Mouse (Mus musculus) myocyte (in vitro differentiated cells): Measurements from ENCODE around the gene Bbs9. TPM values are rescaled to one million over a fixed set of nuclear protein-coding genes. Genes with fewer than 3 reads are reported as not detected.

ENCODE experiments used
- H3K27me3 ChIP-seq: one replicate; pipeline ENCODE4 v1.6.1; 2011; ENCODE audit not compliant: control insufficient read depth, insufficient read depth, insufficient read length
- H3K36me3 ChIP-seq: one replicate; pipeline ENCODE4 v1.6.1; 2011; ENCODE audit not compliant: control insufficient read depth, insufficient read depth
- H3K4me2 ChIP-seq: one replicate; pipeline ENCODE4 v1.6.1; 2011; ENCODE audit warnings: low read depth, control low read depth
- H3K4me3 ChIP-seq: one replicate; pipeline ENCODE4 v1.5.1; 2011; ENCODE audit warnings: mild to moderate bottlenecking, control low read depth, moderate library complexity
- H3K79me2 ChIP-seq: one replicate; pipeline ENCODE4 v1.6.1; 2011; ENCODE audit not compliant: control insufficient read depth, insufficient read depth
- H3ac ChIP-seq: one replicate; pipeline ENCODE4 v1.6.1; 2011; ENCODE audit not compliant: control insufficient read depth, insufficient read length
- CEBPB ChIP-seq: IDR thresholded peaks from 2 replicates; pipeline ENCODE4 v1.6.1; 2011; ENCODE audit warnings: mild to moderate bottlenecking, moderate library complexity; ENCODE audit not compliant: poor library complexity, insufficient read depth, severe bottlenecking
- MAX ChIP-seq: IDR thresholded peaks from one replicate; pipeline ENCODE4 v1.6.1; 2011; ENCODE audit warnings: low read depth, mild to moderate bottlenecking, control low read depth
- POLR2AphosphoS2 ChIP-seq: IDR thresholded peaks from one replicate; pipeline ENCODE4 v1.6.1; 2011; ENCODE audit warnings: low read depth, control low read depth; ENCODE audit not compliant: insufficient read length
- TCF12 ChIP-seq: IDR thresholded peaks from one replicate; pipeline ENCODE4 v1.6.1; 2011; ENCODE audit warnings: mild to moderate bottlenecking, control low read depth; ENCODE audit not compliant: poor library complexity, insufficient read depth, severe bottlenecking
- USF1 ChIP-seq: IDR thresholded peaks from one replicate; pipeline ENCODE4 v1.6.1; 2011; ENCODE audit warnings: low read depth, mild to moderate bottlenecking, control low read depth, moderate library complexity
- polyA plus RNA-seq: library from polyadenylated mRNA; unstranded; fragments of >200 nt; fragmentation: generic; extraction: Trizol; gene quantifications from one replicate; pipeline ENCODE4 v1.2.1, GENCODE M21; 2012; ENCODE audit warnings: missing spikeins

Bbs9 gene
- polyA plus RNA-seq, 1 experiment = 3.6 TPM

DNA sequence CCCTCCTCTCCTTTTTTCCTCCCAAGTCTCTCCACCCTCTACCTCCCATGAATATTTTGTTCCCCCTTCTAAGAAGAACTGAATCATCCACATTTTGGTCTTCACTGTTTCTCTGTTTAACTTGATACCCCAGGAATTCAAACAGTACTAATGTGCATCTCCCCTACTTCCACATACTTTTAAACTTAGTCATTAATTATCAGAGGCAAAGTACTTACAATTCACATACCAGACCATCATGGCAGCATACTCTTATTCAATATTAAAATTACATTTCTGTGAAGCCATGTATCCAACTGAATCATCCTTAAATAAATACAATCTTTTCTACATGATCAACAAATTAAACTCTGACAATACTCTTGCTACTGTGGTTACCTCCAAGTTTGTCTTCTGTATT lies 460.1 kb downstream of the Bbs9 start:
- Histone ChIP-seq H3K4me3 (no peak overlapping the region), H3K36me3 (no peaks in the 10 kb centered on the region), H3K79me2 (no peaks in the 10 kb centered on the region), H3K27me3 (no peaks in the 10 kb centered on the region), H3ac (no peak overlapping the region), H3K4me2 (no peak overlapping the region)
- TF ChIP-seq MAX (no peak), POLR2AphosphoS2 (no peak), USF1 (no peak), CEBPB (no peak), TCF12 (no peak)

Other genes with a start within 250 kb of the Bbs9 start
- gene Zfp599, start 215.8 kb upstream of the Bbs9 start, polyA plus RNA-seq = 0.53 TPM
- gene Zfp810, start 168.1 kb upstream of the Bbs9 start, polyA plus RNA-seq = 4.4 TPM
- gene Anln, start 86.5 kb upstream of the Bbs9 start, polyA plus RNA-seq = 25.7 TPM
- gene 9530077C05Rik, start 64.2 kb upstream of the Bbs9 start, polyA plus RNA-seq = 0.46 TPM
- gene Gm17545, start 21.4 kb upstream of the Bbs9 start, polyA plus RNA-seq = not detected
- gene Rp9, start 6.0 kb upstream of the Bbs9 start, polyA plus RNA-seq = 52.0 TPM